Mouse (Mus musculus): Measurements from ENCODE around the gene Ifitm10. TPM values are rescaled to one million over a fixed set of nuclear protein-coding genes. Genes with fewer than 3 reads are reported as not detected.
A peak's percentile ranks its signal among the peaks of the same experiment; 100 is the strongest.

Ifitm10 gene
- polyA plus RNA-seq, 1 experiment from 2014 or later, result 1.9 TPM

- H3K27ac ChIP-seq, result no peak overlapping the region
- ATAC-seq, result no peak
- 57% methylated on average over 7 of the region's 7 CpGs for WGBS
Observed at GRCm38 (mm10) chr7:142400750-142401142, 27.2 kb upstream of the Ifitm10 start.

GRCm38 (mm10) chr7:142400112-142400749 is 26.7 kb upstream of the Ifitm10 start:
- ATAC-seq, result no peak
- Histone ChIP-seq H3K9ac (no peak overlapping the region), H3K4me1 (replicated peaks) (no peaks in the 10 kb centered on the region), H3K27me3 (replicated peaks) (no peaks in the 10 kb centered on the region), H3K36me3 (no peaks in the 10 kb centered on the region), H3K4me2 (replicated peaks) (no peak overlapping the region), H3K4me3 (replicated peaks) (no peak overlapping the region), H3K9me3 (no peaks in the 10 kb centered on the region), H3K27ac (no peak overlapping the region)
- 76% methylated on average over 7 of the region's 7 CpGs for WGBS

More at GRCm38 (mm10) chr7:142400750-142401142, 27.2 kb upstream of the Ifitm10 start:
- no peaks in the 10 kb centered on the region for H3K27me3 ChIP-seq (replicated peaks)
- H3K4me2 ChIP-seq (replicated peaks), result no peak overlapping the region
- H3K9me3 ChIP-seq, result no peaks in the 10 kb centered on the region
- H3K9ac ChIP-seq, result no peak overlapping the region
- H3K4me3 ChIP-seq (replicated peaks), result no peak overlapping the region
- no peaks in the 10 kb centered on the region for H3K36me3 ChIP-seq
- no peaks in the 10 kb centered on the region for H3K4me1 ChIP-seq (replicated peaks)

- 71% methylated on average over 1 of the region's 1 CpGs for WGBS
- ATAC-seq, result no peak
- H3K27me3 ChIP-seq (replicated peaks), result no peaks in the 10 kb centered on the region
- no peaks in the 10 kb centered on the region for H3K9me3 ChIP-seq
- no peaks in the 10 kb centered on the region for H3K4me1 ChIP-seq (replicated peaks)
- no peak overlapping the region for H3K4me3 ChIP-seq (replicated peaks)
- H3K36me3 ChIP-seq, result no peaks in the 10 kb centered on the region
- no peak overlapping the region for H3K4me2 ChIP-seq (replicated peaks)
- no peak overlapping the region for H3K27ac ChIP-seq
- H3K9ac ChIP-seq, result no peak overlapping the region
Observed at GRCm38 (mm10) chr7:142399250-142399649, 25.7 kb upstream of the Ifitm10 start.

GRCm38 (mm10) chr7:142398052-142398451 is 24.5 kb upstream of the Ifitm10 start:
- no peak overlapping the region for H3K27ac ChIP-seq
- no peaks in the 10 kb centered on the region for H3K36me3 ChIP-seq
- H3K4me3 ChIP-seq (replicated peaks), result no peak overlapping the region
- 49% methylated on average over 2 of the region's 2 CpGs for WGBS
- no peak overlapping the region for H3K9ac ChIP-seq
- no peak overlapping the region for H3K4me2 ChIP-seq (replicated peaks)
- no peaks in the 10 kb centered on the region for H3K9me3 ChIP-seq
- H3K27me3 ChIP-seq (replicated peaks), result no peaks in the 10 kb centered on the region
- H3K4me1 ChIP-seq (replicated peaks), result no peaks in the 10 kb centered on the region; the same call in 1 of the 2 replicates
- ATAC-seq, result no peak

GRCm38 (mm10) chr7:142396611-142397010 is 23.1 kb upstream of the Ifitm10 start:
- ATAC-seq, result no peak
- Histone ChIP-seq H3K27me3 (replicated peaks) (no peaks in the 10 kb centered on the region), H3K9ac (no peak overlapping the region), H3K36me3 (no peaks in the 10 kb centered on the region), H3K9me3 (no peaks in the 10 kb centered on the region), H3K4me2 (replicated peaks) (no peak overlapping the region), H3K27ac (no peak overlapping the region), H3K4me1 (replicated peaks) (no peaks in the 10 kb centered on the region; the same call in 1 of the 2 replicates), H3K4me3 (replicated peaks) (no peak overlapping the region)
- 79% methylated on average over 1 of the region's 1 CpGs for WGBS

GRCm38 (mm10) chr7:142395472-142395871 is 21.9 kb upstream of the Ifitm10 start:
- no peak overlapping the region for H3K4me2 ChIP-seq (replicated peaks)
- H3K4me1 ChIP-seq (replicated peaks), result no peaks in the 10 kb centered on the region; the same call in 1 of the 2 replicates
- H3K27me3 ChIP-seq (replicated peaks), result no peaks in the 10 kb centered on the region
- ATAC-seq, result no peak
- WGBS, result 91% methylated on average over 4 of the region's 4 CpGs
- H3K4me3 ChIP-seq (replicated peaks), result no peak overlapping the region
- H3K9ac ChIP-seq, result no peak overlapping the region
- no peaks in the 10 kb centered on the region for H3K9me3 ChIP-seq
- H3K27ac ChIP-seq, result no peak overlapping the region
- no peaks in the 10 kb centered on the region for H3K36me3 ChIP-seq

- H3K4me2 ChIP-seq (replicated peaks), result no peak overlapping the region
- no peak overlapping the region for H3K27ac ChIP-seq
- H3K4me1 ChIP-seq (replicated peaks), result no peaks in the 10 kb centered on the region; the same call in 1 of the 2 replicates
- WGBS, result 70% methylated on average over 6 of the region's 6 CpGs
- H3K36me3 ChIP-seq, result no peaks in the 10 kb centered on the region
- H3K27me3 ChIP-seq (replicated peaks), result no peaks in the 10 kb centered on the region
- no peak for ATAC-seq
- H3K9me3 ChIP-seq, result no peaks in the 10 kb centered on the region
- H3K9ac ChIP-seq, result no peak overlapping the region
- H3K4me3 ChIP-seq (replicated peaks), result no peak overlapping the region
Observed at GRCm38 (mm10) chr7:142394261-142395190, 21.0 kb upstream of the Ifitm10 start.

GRCm38 (mm10) chr7:142393191-142393590 is 19.6 kb upstream of the Ifitm10 start:
- H3K36me3 ChIP-seq, result no peaks in the 10 kb centered on the region
- no peak overlapping the region for H3K4me3 ChIP-seq (replicated peaks)
- H3K4me1 ChIP-seq (replicated peaks), result no peaks in the 10 kb centered on the region; the same call in 1 of the 2 replicates
- no peak overlapping the region for H3K4me2 ChIP-seq (replicated peaks)
- H3K27ac ChIP-seq, result no peak overlapping the region
- H3K9me3 ChIP-seq, result no peaks in the 10 kb centered on the region
- 30% methylated on average over 4 of the region's 4 CpGs for WGBS
- peak; percentile 50 for ATAC-seq
- H3K27me3 ChIP-seq (replicated peaks), result no peaks in the 10 kb centered on the region
- no peak overlapping the region for H3K9ac ChIP-seq

- H3K4me3 ChIP-seq (replicated peaks), result no peak overlapping the region
- 71% methylated on average over 4 of the region's 4 CpGs for WGBS
- no peaks in the 10 kb centered on the region for H3K27me3 ChIP-seq (replicated peaks)
- no peak overlapping the region for H3K9ac ChIP-seq
- H3K27ac ChIP-seq, result no peak overlapping the region
- peaks cover 5% of the 10 kb centered on the region for H3K4me1 ChIP-seq (replicated peaks)
- no peaks in the 10 kb centered on the region for H3K36me3 ChIP-seq
- no peak for ATAC-seq
- H3K4me2 ChIP-seq (replicated peaks), result no peak overlapping the region
- no peaks in the 10 kb centered on the region for H3K9me3 ChIP-seq
Observed at GRCm38 (mm10) chr7:142391609-142392008, 18.1 kb upstream of the Ifitm10 start.

GRCm38 (mm10) chr7:142391108-142391507 is 17.6 kb upstream of the Ifitm10 start:
- Histone ChIP-seq H3K4me3 (replicated peaks) (no peak overlapping the region), H3K4me1 (replicated peaks) (peaks cover 10% of the 10 kb centered on the region), H3K4me2 (replicated peaks) (no peak overlapping the region), H3K36me3 (no peaks in the 10 kb centered on the region), H3K9ac (no peak overlapping the region), H3K9me3 (no peaks in the 10 kb centered on the region), H3K27ac (no peak overlapping the region), H3K27me3 (replicated peaks) (no peaks in the 10 kb centered on the region)
- no peak for ATAC-seq
- 74% methylated on average over 3 of the region's 3 CpGs for WGBS

GRCm38 (mm10) chr7:142389961-142390650 is 16.6 kb upstream of the Ifitm10 start:
- Histone ChIP-seq H3K36me3 (peaks cover 2% of the 10 kb centered on the region; the same call in 1 of the 2 replicates), H3K4me3 (replicated peaks) (no peak overlapping the region), H3K27me3 (replicated peaks) (no peaks in the 10 kb centered on the region), H3K9me3 (no peaks in the 10 kb centered on the region), H3K27ac (no peak overlapping the region), H3K4me1 (replicated peaks) (peaks cover 17% of the 10 kb centered on the region), H3K9ac (no peak overlapping the region), H3K4me2 (replicated peaks) (no peak overlapping the region)
- ATAC-seq, result no peak
- 81% methylated on average over 3 of the region's 3 CpGs for WGBS

GRCm38 (mm10) chr7:142388740-142389139 is 15.2 kb upstream of the Ifitm10 start:
- Histone ChIP-seq H3K4me2 (replicated peaks) (no peak overlapping the region), H3K36me3 (peaks cover 11% of the 10 kb centered on the region), H3K4me1 (replicated peaks) (peaks cover 17% of the 10 kb centered on the region), H3K4me3 (replicated peaks) (no peak overlapping the region), H3K27ac (no peak overlapping the region), H3K9ac (no peak overlapping the region), H3K27me3 (replicated peaks) (no peaks in the 10 kb centered on the region), H3K9me3 (no peaks in the 10 kb centered on the region)
- ATAC-seq, result no peak
- 90% methylated on average over 2 of the region's 2 CpGs for whole genome bisulfite sequencing

Measured in intestine, embryonic 15.5 days (tissue).